Mouse (Mus musculus) thymus, adult 2 months (tissue): ENCODE measurements around the gene BC049715.

ENCODE experiments used
- CTCF ChIP-seq: fragments of 200-500 bp; IDR thresholded peaks from 2 replicates; pipeline ENCODE4 v1.5.1; 2012; ENCODE audit warnings: mild to moderate bottlenecking, control low read depth, low read length, moderate library complexity, borderline replicate concordance; ENCODE audit not compliant: control insufficient read depth, poor library complexity, insufficient read depth; ENCODE audit errors: extremely low read depth
- POLR2A ChIP-seq: fragments of 200-500 bp; IDR thresholded peaks from 2 replicates; pipeline ENCODE4 v1.6.1; 2012; ENCODE audit warnings: mild to moderate bottlenecking, low read length, control low read depth, moderate library complexity; ENCODE audit not compliant: control insufficient read depth, poor library complexity, insufficient read depth; ENCODE audit errors: extremely low read depth

- TF ChIP-seq CTCF: no peak
- no peak for TF ChIP-seq POLR2A
These were observed 28.7 kb downstream of the BC049715 start for GRCm38 (mm10) chr6:136856071-136856636.
